Mouse (Mus musculus): ENCODE results near the gene Tfdp1. TPM values are rescaled to one million over a fixed set of nuclear protein-coding genes. Genes with fewer than 3 reads are reported as not detected.

Tfdp1 gene
- polyA plus RNA-seq, 1 experiment from 2014 or later: 191 TPM

GRCm38 (mm10) chr8:13388744-13389143, 50.2 kb downstream of the Tfdp1 start:
- Histone ChIP-seq H3K4me1 (ENCODE audit: control insufficient read depth, insufficient read depth, low read length) (no peaks in the 10 kb centered on the region), H3K27me3 (ENCODE audit: control insufficient read depth, insufficient read depth, low read length) (no peaks in the 10 kb centered on the region), H3K4me3 (ENCODE audit: low read depth, low read length) (no peak overlapping the region), H3K36me3 (ENCODE audit: control insufficient read depth, insufficient read depth, low read length) (no peaks in the 10 kb centered on the region), H3K4me2 (ENCODE audit: low read depth) (no peak overlapping the region), H3K9me3 (ENCODE audit: control insufficient read depth, low read length) (no peaks in the 10 kb centered on the region), H3K27ac (ENCODE audit: low read depth, low read length) (no peak overlapping the region), H3K9ac (ENCODE audit: low read length) (no peak overlapping the region)
- WGBS: 64% methylated on average over 2 of the region's 2 CpGs
- no peak for ATAC-seq (ENCODE audit: insufficient read depth, low FRiP score, low TSS enrichment)
- no peak for DNase-seq (ENCODE audit: low spot score)

GRCm38 (mm10) chr8:13393869-13394268, 55.3 kb downstream of the Tfdp1 start:
- Histone ChIP-seq H3K9ac (ENCODE audit: low read length) (no peak overlapping the region), H3K4me3 (ENCODE audit: low read depth, low read length) (no peak overlapping the region), H3K27ac (ENCODE audit: low read depth, low read length) (no peak overlapping the region), H3K4me1 (ENCODE audit: control insufficient read depth, insufficient read depth, low read length) (no peaks in the 10 kb centered on the region), H3K27me3 (ENCODE audit: control insufficient read depth, insufficient read depth, low read length) (no peaks in the 10 kb centered on the region), H3K4me2 (ENCODE audit: low read depth) (no peak overlapping the region), H3K36me3 (ENCODE audit: control insufficient read depth, insufficient read depth, low read length) (no peaks in the 10 kb centered on the region), H3K9me3 (ENCODE audit: control insufficient read depth, low read length) (no peaks in the 10 kb centered on the region)
- no peak for DNase-seq (ENCODE audit: low spot score)
- whole genome bisulfite sequencing: 88% methylated on average over 7 of the region's 7 CpGs
- no peak for ATAC-seq (ENCODE audit: insufficient read depth, low FRiP score, low TSS enrichment)

GRCm38 (mm10) chr8:13396725-13397124, 58.2 kb downstream of the Tfdp1 start, which contains the start of gene Atp4b:
Atp4b (minus strand) TSS chr8:13396825.
- Histone ChIP-seq H3K27ac (ENCODE audit: low read depth, low read length) (no peak within 1 kb of the TSS), H3K27me3 (ENCODE audit: control insufficient read depth, insufficient read depth, low read length) (no peaks in the 10 kb centered on the region), H3K4me2 (ENCODE audit: low read depth) (no peak within 1 kb of the TSS), H3K4me3 (ENCODE audit: low read depth, low read length) (no peak within 1 kb of the TSS), H3K4me1 (ENCODE audit: control insufficient read depth, insufficient read depth, low read length) (no peaks in the 10 kb centered on the region), H3K9ac (ENCODE audit: low read length) (no peak within 1 kb of the TSS), H3K36me3 (ENCODE audit: control insufficient read depth, insufficient read depth, low read length) (no peaks in the 10 kb centered on the region), H3K9me3 (ENCODE audit: control insufficient read depth, low read length) (no peaks in the 10 kb centered on the region)
- DNase-seq (ENCODE audit: low spot score): no peak
- ATAC-seq (ENCODE audit: insufficient read depth, low FRiP score, low TSS enrichment): no peak
- WGBS: 84% methylated on average over 5 of the region's 5 CpGs

- no peaks in the 10 kb centered on the region for H3K27me3 ChIP-seq (ENCODE audit: control insufficient read depth, insufficient read depth, low read length)
- no peaks in the 10 kb centered on the region for H3K4me1 ChIP-seq (ENCODE audit: control insufficient read depth, insufficient read depth, low read length)
- H3K4me3 ChIP-seq (ENCODE audit: low read depth, low read length): no peak overlapping the region
- no peak overlapping the region for H3K27ac ChIP-seq (ENCODE audit: low read depth, low read length)
- H3K4me2 ChIP-seq (ENCODE audit: low read depth): no peak overlapping the region
- H3K9ac ChIP-seq (ENCODE audit: low read length): no peak overlapping the region
- H3K9me3 ChIP-seq (ENCODE audit: control insufficient read depth, low read length): no peaks in the 10 kb centered on the region
- H3K36me3 ChIP-seq (ENCODE audit: control insufficient read depth, insufficient read depth, low read length): no peaks in the 10 kb centered on the region
- DNase-seq (ENCODE audit: low spot score): no peak
- WGBS: 84% methylated on average over 6 of the region's 6 CpGs
- ATAC-seq (ENCODE audit: insufficient read depth, low FRiP score, low TSS enrichment): no peak
These were observed 65.0 kb downstream of the Tfdp1 start for GRCm38 (mm10) chr8:13403517-13403916.

GRCm38 (mm10) chr8:13404666-13405131, 66.1 kb downstream of the Tfdp1 start, which contains the start of gene Grk1:
Grk1 (plus strand) TSS chr8:13405081.
- no peak within 1 kb of the TSS for H3K9ac ChIP-seq (ENCODE audit: low read length)
- no peak for ATAC-seq (ENCODE audit: insufficient read depth, low FRiP score, low TSS enrichment)
- H3K4me1 ChIP-seq (ENCODE audit: control insufficient read depth, insufficient read depth, low read length): no peaks in the 10 kb centered on the region
- no peak for DNase-seq (ENCODE audit: low spot score)
- H3K27ac ChIP-seq (ENCODE audit: low read depth, low read length): no peak within 1 kb of the TSS
- H3K9me3 ChIP-seq (ENCODE audit: control insufficient read depth, low read length): no peaks in the 10 kb centered on the region
- H3K4me3 ChIP-seq (ENCODE audit: low read depth, low read length): no peak within 1 kb of the TSS
- no peaks in the 10 kb centered on the region for H3K36me3 ChIP-seq (ENCODE audit: control insufficient read depth, insufficient read depth, low read length)
- H3K4me2 ChIP-seq (ENCODE audit: low read depth): no peak within 1 kb of the TSS
- 84% methylated on average over 5 of the region's 5 CpGs for WGBS
- no peaks in the 10 kb centered on the region for H3K27me3 ChIP-seq (ENCODE audit: control insufficient read depth, insufficient read depth, low read length)

GRCm38 (mm10) chr8:13406011-13406410, 67.5 kb downstream of the Tfdp1 start:
- DNase-seq (ENCODE audit: low spot score) (no peak), ATAC-seq (ENCODE audit: insufficient read depth, low FRiP score, low TSS enrichment) (no peak)
- H3K36me3 ChIP-seq (ENCODE audit: control insufficient read depth, insufficient read depth, low read length): no peaks in the 10 kb centered on the region
- WGBS: 88% methylated on average over 5 of the region's 5 CpGs
- H3K27ac ChIP-seq (ENCODE audit: low read depth, low read length): no peak overlapping the region
- no peak overlapping the region for H3K4me2 ChIP-seq (ENCODE audit: low read depth)
- H3K4me3 ChIP-seq (ENCODE audit: low read depth, low read length): no peak overlapping the region
- H3K9ac ChIP-seq (ENCODE audit: low read length): no peak overlapping the region
- no peaks in the 10 kb centered on the region for H3K4me1 ChIP-seq (ENCODE audit: control insufficient read depth, insufficient read depth, low read length)
- H3K9me3 ChIP-seq (ENCODE audit: control insufficient read depth, low read length): no peaks in the 10 kb centered on the region
- H3K27me3 ChIP-seq (ENCODE audit: control insufficient read depth, insufficient read depth, low read length): no peaks in the 10 kb centered on the region

- no peak for ATAC-seq (ENCODE audit: insufficient read depth, low FRiP score, low TSS enrichment)
- Histone ChIP-seq H3K9ac (ENCODE audit: low read length) (no peak overlapping the region), H3K9me3 (ENCODE audit: control insufficient read depth, low read length) (no peaks in the 10 kb centered on the region), H3K27me3 (ENCODE audit: control insufficient read depth, insufficient read depth, low read length) (no peaks in the 10 kb centered on the region), H3K4me3 (ENCODE audit: low read depth, low read length) (no peak overlapping the region), H3K27ac (ENCODE audit: low read depth, low read length) (no peak overlapping the region), H3K36me3 (ENCODE audit: control insufficient read depth, insufficient read depth, low read length) (no peaks in the 10 kb centered on the region), H3K4me1 (ENCODE audit: control insufficient read depth, insufficient read depth, low read length) (no peaks in the 10 kb centered on the region), H3K4me2 (ENCODE audit: low read depth) (no peak overlapping the region)
- 34% methylated on average over 6 of the region's 6 CpGs for WGBS
- DNase-seq (ENCODE audit: low spot score): peak; percentile 81
These were observed 73.0 kb downstream of the Tfdp1 start for GRCm38 (mm10) chr8:13411597-13411996.

- Histone ChIP-seq H3K9me3 (ENCODE audit: control insufficient read depth, low read length) (no peaks in the 10 kb centered on the region), H3K4me3 (ENCODE audit: low read depth, low read length) (no peak overlapping the region), H3K9ac (ENCODE audit: low read length) (no peak overlapping the region), H3K27ac (ENCODE audit: low read depth, low read length) (no peak overlapping the region), H3K36me3 (ENCODE audit: control insufficient read depth, insufficient read depth, low read length) (no peaks in the 10 kb centered on the region), H3K4me2 (ENCODE audit: low read depth) (no peak overlapping the region), H3K4me1 (ENCODE audit: control insufficient read depth, insufficient read depth, low read length) (no peaks in the 10 kb centered on the region), H3K27me3 (ENCODE audit: control insufficient read depth, insufficient read depth, low read length) (no peaks in the 10 kb centered on the region)
- ATAC-seq (ENCODE audit: insufficient read depth, low FRiP score, low TSS enrichment) (no peak), DNase-seq (ENCODE audit: low spot score) (peak; percentile 72)
- 69% methylated on average over 13 of the region's 13 CpGs for WGBS
These were observed 74.5 kb downstream of the Tfdp1 start for GRCm38 (mm10) chr8:13412891-13413558.

GRCm38 (mm10) chr8:13413823-13414390, 75.4 kb downstream of the Tfdp1 start:
- Histone ChIP-seq H3K4me3 (ENCODE audit: low read depth, low read length) (no peak overlapping the region), H3K27me3 (ENCODE audit: control insufficient read depth, insufficient read depth, low read length) (no peaks in the 10 kb centered on the region), H3K36me3 (ENCODE audit: control insufficient read depth, insufficient read depth, low read length) (no peaks in the 10 kb centered on the region), H3K9me3 (ENCODE audit: control insufficient read depth, low read length) (no peaks in the 10 kb centered on the region), H3K27ac (ENCODE audit: low read depth, low read length) (no peak overlapping the region), H3K9ac (ENCODE audit: low read length) (no peak overlapping the region), H3K4me1 (ENCODE audit: control insufficient read depth, insufficient read depth, low read length) (no peaks in the 10 kb centered on the region), H3K4me2 (ENCODE audit: low read depth) (no peak overlapping the region)
- ATAC-seq (ENCODE audit: insufficient read depth, low FRiP score, low TSS enrichment) (no peak), DNase-seq (ENCODE audit: low spot score) (no peak)
- WGBS: 51% methylated on average over 12 of the region's 12 CpGs

All from neural tube, embryonic 11.5 days (tissue).